Mouse (Mus musculus): ENCODE results near the gene Gm13089.

Gm13089 gene

GRCm38 (mm10) chr4:143702611-143703010 is at the start of gene Gm13089:
TSS of gene Gm13089 (minus strand) at chr4:143702711.
- 74% methylated on average over 2 of the region's 2 CpGs for WGBS

- 86% methylated on average over 1 of the region's 1 CpGs for WGBS
Observed at GRCm38 (mm10) chr4:143719155-143719554, 16.6 kb upstream of the Gm13089 start, which contains the start of gene Gm13078. TSS of gene Gm13078 (plus strand) at chr4:143719455.

GRCm38 (mm10) chr4:143657146-143657545 is 45.4 kb downstream of the Gm13089 start, which contains the start of gene Gm13088:
TSS of gene Gm13088 (minus strand) at chr4:143657246.

